Mouse (Mus musculus) cerebellum, adult 2 months (tissue): ENCODE results near the gene Gm14443.

ENCODE experiments used
- CTCF ChIP-seq: fragments of 200-500 bp; IDR thresholded peaks from 2 replicates; pipeline ENCODE4 v1.5.1; 2011; ENCODE audit warnings: low read depth, mild to moderate bottlenecking, control low read depth, low read length, moderate library complexity, borderline replicate concordance; ENCODE audit not compliant: insufficient read depth
- POLR2A ChIP-seq: fragments of 200-500 bp; IDR thresholded peaks from 2 replicates; pipeline ENCODE4 v1.6.1; 2011; ENCODE audit warnings: low read length, control low read depth, borderline replicate concordance; ENCODE audit not compliant: insufficient read depth

DNA sequence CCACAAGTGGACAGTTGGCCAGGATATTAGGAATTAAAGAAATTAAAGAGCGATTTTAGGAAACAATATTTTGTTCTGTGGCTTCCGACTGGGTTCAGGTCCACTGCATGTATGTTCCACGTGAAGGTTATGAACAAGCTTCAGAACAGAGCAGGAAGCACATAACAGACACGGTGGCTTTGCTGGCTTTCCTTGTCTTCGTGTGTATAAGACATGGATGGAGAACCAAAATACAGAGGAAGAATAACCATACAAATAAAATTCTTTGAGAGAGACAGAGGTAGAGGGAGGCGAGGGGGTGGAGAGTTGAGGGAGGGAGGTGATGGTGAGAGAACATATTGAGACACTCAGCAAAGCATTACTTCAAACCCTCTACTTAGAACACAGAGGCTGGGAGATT lies 641 bp upstream of the Gm14443 start:
- TF ChIP-seq CTCF: no peak
- TF ChIP-seq POLR2A: no peak
